Mouse (Mus musculus): ENCODE data around the gene B130006D01Rik.
A peak's percentile ranks its signal among the peaks of the same experiment; 100 is the strongest.

B130006D01Rik gene

DNA sequence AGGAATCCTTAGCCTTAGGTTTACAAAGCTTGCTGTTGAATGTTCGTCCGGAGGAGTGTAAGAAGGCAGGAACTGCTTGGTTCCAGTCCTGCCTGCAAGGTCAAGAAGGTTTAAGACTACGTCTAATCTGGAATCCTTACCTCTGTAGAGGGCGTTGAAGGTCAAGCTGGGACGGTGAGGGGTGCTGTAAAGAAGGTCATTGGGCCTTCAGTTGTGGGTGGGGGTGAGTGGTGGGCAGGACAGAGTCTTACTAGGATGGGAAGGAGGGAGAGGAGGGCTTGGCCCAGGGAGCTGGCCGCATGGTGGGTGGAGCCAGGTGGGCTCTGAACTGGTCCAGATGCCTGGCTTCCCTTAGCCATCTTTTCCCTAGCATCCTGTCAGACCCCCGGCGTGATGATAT lies 48.3 kb downstream of the B130006D01Rik start:
- DNase-seq (ENCODE audit: low spot score): no peak

DNA sequence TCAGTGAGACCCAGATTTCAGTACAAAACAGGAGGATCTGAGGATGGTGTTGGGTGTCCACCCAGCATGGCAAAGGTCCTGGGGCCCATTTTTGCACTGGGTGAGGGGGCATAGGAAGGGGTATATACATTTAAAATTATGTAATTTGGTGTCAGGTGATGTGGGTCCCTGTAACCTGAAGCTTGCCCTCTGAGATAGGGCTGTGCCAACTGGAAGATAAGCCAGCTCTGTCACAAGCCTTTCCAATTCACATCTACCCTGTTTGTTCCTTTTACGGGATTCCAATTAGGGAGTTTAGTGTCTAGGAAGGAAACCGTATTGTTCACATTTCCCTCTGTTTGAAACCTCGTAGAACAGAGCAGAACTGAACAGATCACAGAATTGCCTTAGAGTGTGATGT lies 49.9 kb downstream of the B130006D01Rik start:
- peak; percentile 14 for DNase-seq (ENCODE audit: low spot score)

Data from adipocyte (in vitro differentiated cells).